Mouse (Mus musculus) forelimb bud, embryonic 11.5 days (tissue): ENCODE measurements at regions not wholly inside any gene's neighbourhood (a gene's known extent, or its start where the extent isn't known, plus 50 kb on each side); places are given as distances from the start of the nearest gene placed in this dataset.

Source experiments
- DNase-seq: peaks from one replicate; pipeline ENCODE4 v3.0.0-alpha.2; 2012; ENCODE audit warnings: low read depth, low spot score

DNA sequence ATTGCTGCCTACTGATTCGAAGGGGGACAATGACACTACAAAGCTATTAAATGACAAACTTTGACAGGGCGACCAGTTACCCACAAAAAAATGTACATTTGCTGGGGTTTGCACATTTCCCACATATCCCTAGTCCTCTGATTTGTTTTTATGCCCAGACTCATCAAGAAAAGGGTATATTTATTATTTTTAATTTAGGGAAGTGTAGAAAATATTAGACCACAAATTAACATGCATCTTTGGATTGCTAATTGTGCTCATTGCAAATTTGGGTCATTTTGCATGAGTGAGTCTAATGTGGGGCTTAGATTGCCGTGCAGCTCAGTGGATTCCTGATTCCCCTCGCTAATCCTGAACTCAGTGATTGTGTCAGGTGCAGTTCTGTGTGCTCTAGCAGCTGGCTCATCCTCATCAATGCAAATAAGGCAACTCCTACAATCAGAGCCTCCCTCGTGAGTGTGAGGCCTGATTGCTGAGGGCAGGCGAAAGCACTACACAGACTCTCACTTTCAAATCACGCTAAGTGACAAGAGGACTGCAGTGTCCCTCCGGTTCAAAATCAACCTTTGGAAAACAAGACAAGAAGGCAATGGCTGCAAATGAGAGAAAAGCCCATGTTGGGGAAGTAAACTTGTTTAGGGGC lies 156.7 kb upstream of the Tmem161b start:
- DNase-seq, result no peak

- DNase-seq, result no peak
Observed at GRCm38 (mm10) chr13:84066211-84066959, 155.7 kb upstream of the Tmem161b start.

GRCm38 (mm10) chr13:84066960-84067665 lies 155.0 kb upstream of the Tmem161b start:
- no peak for DNase-seq

DNA sequence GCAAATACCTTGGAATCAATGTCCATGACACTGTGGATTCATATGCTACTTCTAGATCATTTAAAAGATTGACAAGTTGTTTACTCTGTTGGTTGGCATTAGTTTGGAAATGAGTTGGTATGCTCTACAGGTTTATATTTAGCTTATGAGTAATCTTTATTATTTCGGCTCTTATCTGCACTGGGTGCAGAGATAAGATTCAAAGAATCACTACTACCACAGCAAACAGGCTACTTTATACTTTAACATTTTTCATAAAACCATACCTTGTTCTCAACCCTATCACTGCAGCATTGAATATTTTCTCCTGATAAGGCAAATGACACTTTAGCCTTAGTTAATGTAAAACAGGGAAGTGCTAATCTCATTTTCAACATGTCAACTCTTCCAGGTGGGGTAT lies 153.7 kb upstream of the Tmem161b start:
- DNase-seq, result no peak
